Mouse (Mus musculus) cerebellum, adult 2 months (tissue): Measurements from ENCODE around the gene Cfap54. TPM values are rescaled to one million over a fixed set of nuclear protein-coding genes. Genes with fewer than 3 reads are reported as not detected.

ENCODE experiments used
- DNase-seq, 2 experiments: peaks; one replicate each; pipeline ENCODE4 v3.0.0; 2021
- H3K27ac ChIP-seq: fragments of 200-500 bp; 2 replicates; pipeline ENCODE4 v1.5.1; 2012; ENCODE audit warnings: low read length, control low read depth, inconsistent platforms; ENCODE audit not compliant: insufficient read depth
- H3K27me3 ChIP-seq: fragments of 200-500 bp; 2 replicates; pipeline ENCODE4 v1.6.1; 2012; ENCODE audit warnings: inconsistent platforms, mild to moderate bottlenecking, low read length, moderate library complexity; ENCODE audit not compliant: control insufficient read depth, insufficient read depth
- H3K4me1 ChIP-seq: fragments of 200-500 bp; 2 replicates; pipeline ENCODE4 v1.6.1; 2011; ENCODE audit warnings: low read length; ENCODE audit not compliant: control insufficient read depth, insufficient read depth
- H3K4me3 ChIP-seq: fragments of 200-500 bp; replicated peaks from 2 replicates; pipeline ENCODE3; 2011; ENCODE audit warnings: mild to moderate bottlenecking, low read depth, low read length, control low read depth; ENCODE audit not compliant: insufficient read depth
- CTCF ChIP-seq: fragments of 200-500 bp; IDR thresholded peaks from 2 replicates; pipeline ENCODE4 v1.5.1; 2011; ENCODE audit warnings: low read depth, mild to moderate bottlenecking, control low read depth, low read length, moderate library complexity, borderline replicate concordance; ENCODE audit not compliant: insufficient read depth
- POLR2A ChIP-seq: fragments of 200-500 bp; IDR thresholded peaks from 2 replicates; pipeline ENCODE4 v1.6.1; 2011; ENCODE audit warnings: low read length, control low read depth, borderline replicate concordance; ENCODE audit not compliant: insufficient read depth
- WGBS: fragments of 180-500 bp; shearing (Covaris S2); methylation state at CpG from one replicate; pipeline ENCODE4 v1.1.7; 2018; 5-methylcytosine and 5-hydroxymethylcytosine counted together
- polyA plus RNA-seq: library from polyadenylated mRNA; depleted of rRNA; stranded (reverse); fragments of >200 nt; gene quantifications from 2 replicates; pipeline ENCODE4 v1.2.3, GENCODE M21; 2012

The Cfap54 gene
- polyA plus RNA-seq, 1 experiment = 0.95 TPM

DNA sequence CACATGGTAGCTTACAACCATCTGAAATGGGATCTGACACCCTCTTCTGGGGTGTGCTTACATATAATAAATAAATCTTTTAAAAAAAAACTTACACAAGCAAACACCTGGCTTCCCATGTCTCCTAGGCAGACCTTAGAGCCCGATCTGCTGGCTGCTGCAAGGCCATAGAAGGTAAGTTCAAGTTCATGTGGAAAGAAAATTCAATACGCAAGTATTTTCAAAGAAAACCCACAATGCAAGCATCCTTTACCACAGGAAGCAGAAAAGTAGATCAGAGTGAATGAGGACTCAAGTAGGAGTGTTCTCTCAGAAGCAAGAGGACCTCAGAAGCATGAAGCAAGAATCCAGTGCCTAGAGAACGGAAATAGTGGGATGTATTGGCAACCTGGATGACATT is 39.6 kb downstream of the Cfap54 start:
- no peak for DNase-seq
- TF ChIP-seq CTCF (no peak), POLR2A (no peak)
- 92% methylated on average over 3 of the region's 3 CpGs for WGBS
- Histone ChIP-seq H3K27me3 (no peaks in the 10 kb centered on the region), H3K4me3 (no peak overlapping the region), H3K27ac (no peak overlapping the region), H3K4me1 (no peaks in the 10 kb centered on the region)

DNA sequence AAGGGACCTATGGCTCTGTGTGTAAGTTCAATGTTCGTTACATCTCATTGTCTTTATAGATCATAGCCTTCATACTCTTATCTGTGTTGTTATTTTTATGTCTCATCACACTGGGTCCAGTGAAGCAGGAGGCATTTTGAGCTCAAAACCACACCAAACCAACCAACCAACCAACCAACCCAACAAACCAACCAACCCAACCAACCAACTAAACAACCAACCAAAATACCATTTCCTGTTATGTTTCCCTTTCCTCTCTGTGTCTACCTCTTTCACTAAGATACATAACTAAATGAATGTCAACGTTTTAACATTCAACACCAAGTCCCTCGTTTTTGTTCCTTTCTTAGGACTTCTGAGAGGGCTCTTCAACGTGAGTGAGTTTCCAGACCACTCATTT is 40.0 kb downstream of the Cfap54 start:
- TF ChIP-seq POLR2A (no peak), CTCF (no peak)

DNA sequence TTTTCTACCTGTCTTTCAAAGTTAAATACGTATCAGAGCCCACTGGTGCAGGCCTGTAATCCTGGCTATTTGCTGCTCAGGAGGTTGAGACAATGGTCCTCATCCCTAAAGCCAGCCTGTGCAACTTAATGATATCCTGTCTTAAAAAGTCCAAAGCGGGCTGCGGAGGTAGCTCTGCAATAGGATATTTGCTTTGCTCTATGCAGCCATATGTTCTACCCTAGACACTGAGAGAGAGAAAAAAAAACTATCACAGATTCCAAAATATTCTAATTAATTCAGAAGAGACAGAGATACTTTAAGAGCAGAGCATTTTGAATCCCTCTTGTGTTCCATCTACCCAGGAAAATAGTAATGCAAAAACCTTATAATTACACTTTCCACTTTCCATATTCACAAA is 44.9 kb downstream of the Cfap54 start:
- DNase-seq = no peak
- WGBS = 88% methylated on average over 3 of the region's 3 CpGs
- Histone ChIP-seq H3K4me3 (no peak overlapping the region), H3K27ac (no peak overlapping the region), H3K27me3 (no peaks in the 10 kb centered on the region), H3K4me1 (no peaks in the 10 kb centered on the region)
- TF ChIP-seq POLR2A (no peak), CTCF (no peak)

More for the DNA sequence above, 40.0 kb downstream of the Cfap54 start:
- Histone ChIP-seq H3K27ac (no peak overlapping the region), H3K4me1 (no peaks in the 10 kb centered on the region), H3K27me3 (no peaks in the 10 kb centered on the region), H3K4me3 (no peak overlapping the region)
- 79% methylated on average over 4 of the region's 4 CpGs for WGBS
- no peak for DNase-seq

DNA sequence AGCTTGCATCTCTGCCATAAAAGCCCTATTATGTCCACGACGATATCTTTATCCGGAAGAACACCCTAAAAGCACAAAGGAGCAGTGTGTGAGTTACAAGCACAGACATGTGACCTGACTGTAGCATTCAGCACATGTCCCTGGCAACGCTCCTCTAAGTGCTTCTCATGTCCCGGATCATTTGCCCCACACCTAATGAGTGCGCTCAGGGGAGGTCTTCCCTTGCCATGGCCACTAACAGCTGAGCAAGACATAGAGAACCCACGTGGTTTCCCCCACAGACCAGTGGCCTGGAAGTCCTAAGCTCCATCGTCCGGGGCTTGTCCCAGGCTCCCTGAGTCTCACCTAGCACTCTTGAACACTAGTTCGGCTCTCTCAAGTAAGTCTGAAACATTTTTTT is 45.9 kb downstream of the Cfap54 start:
- TF ChIP-seq POLR2A (no peak), CTCF (no peak)
- no peak overlapping the region for H3K4me3 ChIP-seq
- 40% methylated on average over 10 of the region's 10 CpGs for WGBS
- H3K27me3 ChIP-seq = no peaks in the 10 kb centered on the region
- DNase-seq = no peak
- H3K27ac ChIP-seq = no peak overlapping the region
- H3K4me1 ChIP-seq = no peaks in the 10 kb centered on the region

DNA sequence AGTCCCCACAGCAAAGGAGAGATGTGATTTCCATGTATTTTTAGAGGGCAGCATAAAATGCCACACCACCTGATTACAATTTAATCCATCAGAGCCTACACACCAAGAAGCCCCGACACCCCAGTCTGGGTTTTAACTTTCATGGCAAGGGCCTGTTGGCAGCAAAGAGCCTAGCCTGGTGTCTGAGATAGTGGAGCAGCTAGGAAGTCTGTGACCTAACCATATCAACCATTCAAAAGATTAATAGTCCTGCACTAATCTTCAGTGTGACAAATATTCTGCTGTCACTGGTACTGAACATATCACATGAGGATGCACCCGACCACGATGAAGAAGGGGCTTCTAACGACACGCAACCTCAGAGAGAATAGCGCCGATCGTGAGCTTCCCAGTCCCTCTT is 58.1 kb downstream of the Cfap54 start:
- WGBS = 84% methylated on average over 8 of the region's 8 CpGs
- no peaks in the 10 kb centered on the region for H3K4me1 ChIP-seq
- no peak for TF ChIP-seq CTCF
- no peak for TF ChIP-seq POLR2A
- no peaks in the 10 kb centered on the region; the same call in 1 of the 2 replicates for H3K27me3 ChIP-seq
- DNase-seq = no peak
- no peak overlapping the region for H3K4me3 ChIP-seq
- no peak overlapping the region for H3K27ac ChIP-seq

DNA sequence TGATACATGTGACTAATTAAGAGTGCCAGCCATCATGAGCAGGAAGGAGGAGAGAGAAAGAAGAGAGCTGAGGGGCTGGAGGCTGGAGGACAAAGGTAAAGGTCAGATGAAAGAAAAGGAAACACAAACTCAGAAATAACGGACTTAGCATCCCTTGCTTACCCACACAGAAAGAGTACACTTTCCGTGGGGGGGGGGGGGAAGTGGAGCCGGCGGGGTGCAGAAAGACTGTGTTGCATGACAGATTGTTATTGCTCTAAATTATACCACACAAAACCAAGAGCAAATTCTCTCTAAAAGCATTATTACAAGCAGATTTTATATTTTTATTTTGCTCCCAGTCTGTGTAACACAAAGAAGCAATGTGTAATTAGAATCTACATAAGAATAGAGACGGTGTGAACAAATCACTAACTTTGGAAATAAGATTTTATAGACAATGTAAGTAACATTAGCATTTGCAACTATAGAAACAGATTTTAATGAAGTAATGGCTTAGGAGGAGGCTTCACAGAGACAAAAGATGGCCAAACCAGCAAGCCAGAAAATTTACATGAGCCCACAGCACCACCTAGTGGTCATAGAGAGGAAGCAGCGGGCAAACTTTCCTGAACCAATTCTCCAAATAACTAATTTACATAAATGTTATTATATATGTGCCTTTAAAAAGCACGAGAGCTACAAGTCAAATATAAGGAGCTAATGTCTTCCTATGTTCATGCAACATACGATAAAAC is 67.2 kb downstream of the Cfap54 start:
- Histone ChIP-seq H3K4me1 (no peaks in the 10 kb centered on the region), H3K4me3 (no peak overlapping the region), H3K27ac (no peak overlapping the region), H3K27me3 (no peaks in the 10 kb centered on the region)
- WGBS = 38% methylated on average over 8 of the region's 8 CpGs
- peak; percentile 38 to 45 for DNase-seq
- TF ChIP-seq POLR2A (no peak), CTCF (peak; percentile 73)

DNA sequence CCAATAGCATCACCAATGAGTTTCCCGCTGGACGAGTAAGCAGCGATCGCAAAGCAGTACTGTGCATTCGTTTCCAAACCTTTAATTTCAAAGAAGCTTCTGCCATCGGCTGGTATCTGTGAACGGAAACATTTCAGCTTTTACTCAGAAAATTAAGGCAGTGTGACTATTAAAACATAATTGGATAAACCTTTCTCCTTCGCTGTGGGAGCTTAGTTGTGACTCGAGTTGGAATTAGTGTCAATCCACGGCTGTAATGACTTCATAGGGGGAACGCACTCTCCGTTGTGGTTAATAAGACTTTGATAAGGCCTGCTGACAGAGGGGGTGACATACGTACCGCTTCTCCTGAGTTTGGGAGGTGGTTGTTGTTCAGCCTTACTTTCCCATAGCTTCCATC is 70.3 kb downstream of the Cfap54 start:
- no peak for TF ChIP-seq POLR2A
- Histone ChIP-seq H3K27ac (no peak overlapping the region), H3K27me3 (no peaks in the 10 kb centered on the region), H3K4me1 (no peaks in the 10 kb centered on the region), H3K4me3 (no peak overlapping the region)
- DNase-seq = no peak
- WGBS = 92% methylated on average over 14 of the region's 14 CpGs

DNA sequence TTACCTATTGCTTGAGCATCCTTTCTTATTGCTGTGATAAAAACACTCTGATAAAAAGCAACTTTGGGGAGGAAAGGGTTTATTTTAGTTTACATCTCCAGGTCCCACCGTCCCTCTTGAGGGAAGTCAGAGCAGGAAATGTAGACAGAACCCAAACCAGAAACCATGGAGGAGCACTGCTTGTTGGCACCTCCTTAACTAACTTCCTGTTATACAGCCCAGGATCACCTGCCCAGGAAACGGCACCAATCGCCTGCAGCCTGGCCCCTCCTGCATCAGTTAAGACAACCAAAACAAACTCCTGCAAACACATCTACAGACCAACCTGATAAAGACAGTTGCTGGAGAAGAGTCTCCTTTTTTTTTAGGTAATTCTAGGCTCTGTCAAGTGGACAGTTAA is 74.4 kb downstream of the Cfap54 start:
- DNase-seq = no peak
- no peak overlapping the region for H3K4me3 ChIP-seq
- WGBS = 91% methylated on average over 3 of the region's 3 CpGs
- no peaks in the 10 kb centered on the region for H3K27me3 ChIP-seq
- no peaks in the 10 kb centered on the region for H3K4me1 ChIP-seq
- TF ChIP-seq POLR2A = no peak
- TF ChIP-seq CTCF = no peak
- no peak overlapping the region for H3K27ac ChIP-seq

DNA sequence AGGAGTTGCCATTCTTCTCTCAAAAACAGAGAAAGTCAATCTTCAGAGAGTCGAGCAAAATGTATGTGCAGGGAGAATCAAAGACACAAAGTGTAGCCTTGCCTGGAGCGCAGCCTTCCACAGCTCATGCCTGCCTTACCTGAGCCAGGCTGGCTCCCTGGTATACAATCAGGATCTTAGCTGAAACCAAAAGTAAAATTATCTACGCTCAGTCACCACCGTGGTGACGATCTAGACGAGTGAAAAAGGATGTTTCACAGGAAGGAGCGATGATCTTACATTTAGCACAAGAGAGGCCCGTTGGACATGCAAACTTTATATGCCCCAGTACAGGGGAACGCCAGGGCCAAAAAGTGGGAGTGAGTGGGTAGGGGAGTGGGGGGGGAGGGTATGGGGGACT is 75.0 kb downstream of the Cfap54 start:
- Histone ChIP-seq H3K27me3 (no peaks in the 10 kb centered on the region), H3K4me1 (no peaks in the 10 kb centered on the region), H3K4me3 (no peak overlapping the region), H3K27ac (no peak overlapping the region)
- WGBS = 83% methylated on average over 9 of the region's 9 CpGs
- DNase-seq = no peak
- no peak for TF ChIP-seq POLR2A
- no peak for TF ChIP-seq CTCF
